8 mouse cellular contexts compared by ENCODE assay signal in genomic region chr5:30774601-30775371, GRCm38 (mm10). TPM values are rescaled to one million over a fixed set of nuclear protein-coding genes. Genes with fewer than 3 reads are reported as not detected.
DNase-seq lines count a peak whose midpoint lies in the region; ATAC-seq and TF ChIP-seq lines count a peak whose summit lies in the region.

No protein-coding gene starts in this region.

- 0 out of 2 replicates have a peak, but pooled peaks cover 4% of the 10 kb centered on the region for H3K4me1 ChIP-seq in embryonic facial prominence, embryonic 12.5 days
- no peaks in the 10 kb centered on the region; the same call in 1 of the 2 replicates for H3K4me1 ChIP-seq in kidney, adult 2 months (ENCODE audit: control insufficient read depth, insufficient read depth, low read length)
- H3K4me1 ChIP-seq in limb, embryonic 11.5 days (ENCODE audit: control insufficient read depth, insufficient read depth, low read length), result no peaks in the 10 kb centered on the region
- peaks cover 13% of the 10 kb centered on the region for H3K4me1 ChIP-seq in midbrain, embryonic 14.5 days (ENCODE audit: control insufficient read depth, insufficient read depth, low read length)
- peaks cover 4% of the 10 kb centered on the region; the same call in 1 of the 2 replicates for H3K4me1 ChIP-seq in spleen, adult 2 months (ENCODE audit: control insufficient read depth, insufficient read depth, insufficient read length)

- H3K9me3 ChIP-seq in embryonic facial prominence, embryonic 12.5 days, result no peaks in the 10 kb centered on the region
- no peaks in the 10 kb centered on the region for H3K9me3 ChIP-seq in limb, embryonic 11.5 days (ENCODE audit: control insufficient read depth, low read length)
- H3K9me3 ChIP-seq in midbrain, embryonic 14.5 days (ENCODE audit: control insufficient read depth, low read length), result no peaks in the 10 kb centered on the region

- DNase-seq in spleen, adult 18-20 months, result peak; percentile 60 to 78
- no peak for DNase-seq in spleen, adult 12 weeks (ENCODE audit: low spot score)
- DNase-seq in heart, adult 18-20 months, result peak; percentile 86 to 92
- peak; percentile 86 for DNase-seq in kidney, adult 2 months
- peak; percentile 88 for DNase-seq in limb, embryonic 11.5 days (ENCODE audit: low spot score)
- DNase-seq in midbrain, embryonic 14.5 days, result peak; percentile 97
- DNase-seq in spleen, adult 2 months (ENCODE audit: low read depth in 1 of 2, low spot score in 2 of 2), result peak; percentile 21 to 77

- no peak for TF ChIP-seq POLR2A in kidney, adult 2 months (IDR thresholded peaks at IDR 0.05; ENCODE audit: low read depth, low read length)
- no peak for TF ChIP-seq POLR2A in spleen, adult 2 months (IDR thresholded peaks at IDR 0.05; ENCODE audit: low read depth, low read length)

- no peak overlapping the region for H3K27ac ChIP-seq in embryonic facial prominence, embryonic 12.5 days
- no peak overlapping the region for H3K27ac ChIP-seq in kidney, adult 2 months (ENCODE audit: insufficient read depth, low read depth, low read length)
- H3K27ac ChIP-seq in limb, embryonic 11.5 days (replicated peaks; ENCODE audit: low read depth, low read length), result no peak overlapping the region
- peak overlapping the region; percentile 69 for H3K27ac ChIP-seq in midbrain, embryonic 14.5 days (replicated peaks; ENCODE audit: low read depth, low read length)
- no peak overlapping the region for H3K27ac ChIP-seq in spleen, adult 2 months (ENCODE audit: insufficient read depth, low read length)

- peak overlapping the region; percentile 57 for H3K4me2 ChIP-seq in embryonic facial prominence, embryonic 12.5 days (replicated peaks)
- H3K4me2 ChIP-seq in limb, embryonic 11.5 days (ENCODE audit: low read depth, severe bottlenecking), result peak overlapping the region; percentile 57
- peak overlapping the region; percentile 47 for H3K4me2 ChIP-seq in midbrain, embryonic 14.5 days (ENCODE audit: low read length)

- peak; percentile 65 for ATAC-seq in embryonic facial prominence, embryonic 12.5 days (ENCODE audit: insufficient number of reproducible peaks, insufficient read depth, low FRiP score, low TSS enrichment)
- 0 out of 2 replicates have a peak, but pooled peaks have one; percentile 44 for ATAC-seq in limb, embryonic 11.5 days (ENCODE audit: insufficient number of reproducible peaks, low FRiP score, low TSS enrichment, low read depth)
- ATAC-seq in midbrain, embryonic 14.5 days (ENCODE audit: low FRiP score, low TSS enrichment), result peak; percentile 79

- TF ChIP-seq CTCF in kidney, adult 2 months (conservative IDR thresholded peaks at IDR 0.05; ENCODE audit: insufficient read depth, insufficient read length, low read depth, low read length), result peak; percentile 86
- TF ChIP-seq CTCF in spleen, adult 2 months (IDR thresholded peaks at IDR 0.05; ENCODE audit: extremely low read depth, insufficient read depth, insufficient read length, insufficient replicate concordance), result peak; percentile 51; the same call in 1 of the 2 replicates

- 9% methylated on average over 20 of the region's 20 CpGs for WGBS in embryonic facial prominence, embryonic 12.5 days
- 9% methylated on average over 20 of the region's 20 CpGs for WGBS in kidney, adult 2 months
- WGBS in limb, embryonic 11.5 days, result 14% methylated on average over 20 of the region's 20 CpGs
- WGBS in midbrain, embryonic 14.5 days, result 8% methylated on average over 20 of the region's 20 CpGs
- WGBS in spleen, adult 2 months, result 11% methylated on average over 20 of the region's 20 CpGs

- peaks cover 14% of the 10 kb centered on the region; the same call in 1 of the 2 replicates for H3K27me3 ChIP-seq in embryonic facial prominence, embryonic 12.5 days
- no peaks in the 10 kb centered on the region for H3K27me3 ChIP-seq in kidney, adult 2 months (replicated peaks; ENCODE audit: control insufficient read depth, insufficient read depth, low read length)
- H3K27me3 ChIP-seq in limb, embryonic 11.5 days (ENCODE audit: control insufficient read depth, insufficient read depth, low read length), result no peaks in the 10 kb centered on the region
- no peaks in the 10 kb centered on the region for H3K27me3 ChIP-seq in midbrain, embryonic 14.5 days (ENCODE audit: control insufficient read depth, insufficient read depth, low read length)
- no peaks in the 10 kb centered on the region for H3K27me3 ChIP-seq in spleen, adult 2 months (ENCODE audit: control insufficient read depth, insufficient read depth, low read length)

- no peak overlapping the region for H3K9ac ChIP-seq in embryonic facial prominence, embryonic 12.5 days
- no peak overlapping the region for H3K9ac ChIP-seq in limb, embryonic 11.5 days (ENCODE audit: low read length)
- peak overlapping the region; percentile 26; the same call in 1 of the 2 replicates for H3K9ac ChIP-seq in midbrain, embryonic 14.5 days (replicated peaks; ENCODE audit: low read length)

- H3K4me3 ChIP-seq in embryonic facial prominence, embryonic 12.5 days, result peak overlapping the region; percentile 31
- H3K4me3 ChIP-seq in kidney, adult 2 months (ENCODE audit: insufficient read depth, low read depth, low read length), result peak overlapping the region; percentile 25; the same call in 1 of the 2 replicates
- 0 out of 2 replicates have a peak overlapping the region, but pooled peaks have one; percentile 9 for H3K4me3 ChIP-seq in limb, embryonic 11.5 days (ENCODE audit: low read depth, low read length)
- H3K4me3 ChIP-seq in midbrain, embryonic 14.5 days (replicated peaks; ENCODE audit: low read depth, low read length), result peak overlapping the region; percentile 16
- H3K4me3 ChIP-seq in spleen, adult 2 months (ENCODE audit: extremely low read depth, insufficient read depth, insufficient read length), result no peak overlapping the region

- H3K36me3 ChIP-seq in embryonic facial prominence, embryonic 12.5 days, result no peaks in the 10 kb centered on the region
- H3K36me3 ChIP-seq in kidney, adult 2 months (ENCODE audit: control insufficient read depth, insufficient read depth, low read length), result no peaks in the 10 kb centered on the region
- no peaks in the 10 kb centered on the region for H3K36me3 ChIP-seq in limb, embryonic 11.5 days (ENCODE audit: control insufficient read depth, insufficient read depth, low read length)
- peaks cover 31% of the 10 kb centered on the region for H3K36me3 ChIP-seq in midbrain, embryonic 14.5 days (ENCODE audit: control insufficient read depth, insufficient read depth, low read length)
- H3K36me3 ChIP-seq in spleen, adult 2 months (ENCODE audit: control insufficient read depth, insufficient read depth, low read length), result no peaks in the 10 kb centered on the region

RNA-seq across cellular contexts. Expression of gene Mapre3, which starts 39.7 kb away (rescaled TPM):
- polyA plus RNA-seq in embryonic facial prominence, embryonic 12.5 days (2016; fragmentation: Nextera tagmentation; extraction: Ambion mirVana), result 28.8 and 29.3 TPM in 2 replicates
- total RNA-seq in heart, adult 18-20 months (2021), result 10 to 100 TPM; 37.0 to 42.8 TPM
- 44.3 and 45.3 TPM in 2 replicates for polyA plus RNA-seq in kidney, adult 2 months (2012; rRNA removed)
- 16.8 and 18.0 TPM in 2 replicates for polyA plus RNA-seq in limb, embryonic 11.5 days (2014; fragmentation: Nextera tagmentation; extraction: Ambion mirVana)
- polyA plus RNA-seq in midbrain, embryonic 14.5 days (2014; fragmentation: Nextera tagmentation; extraction: Ambion mirVana), result 125 and 129 TPM in 2 replicates
- 12.2 TPM in 2 replicates for polyA plus RNA-seq in spleen, adult 2 months (2012; rRNA removed)
